Mouse (Mus musculus): ENCODE results near the gene Rita1. TPM values are rescaled to one million over a fixed set of nuclear protein-coding genes. Genes with fewer than 3 reads are reported as not detected.

The Rita1 gene
- polyA plus RNA-seq, 1 experiment, result 34.8 TPM

DNA sequence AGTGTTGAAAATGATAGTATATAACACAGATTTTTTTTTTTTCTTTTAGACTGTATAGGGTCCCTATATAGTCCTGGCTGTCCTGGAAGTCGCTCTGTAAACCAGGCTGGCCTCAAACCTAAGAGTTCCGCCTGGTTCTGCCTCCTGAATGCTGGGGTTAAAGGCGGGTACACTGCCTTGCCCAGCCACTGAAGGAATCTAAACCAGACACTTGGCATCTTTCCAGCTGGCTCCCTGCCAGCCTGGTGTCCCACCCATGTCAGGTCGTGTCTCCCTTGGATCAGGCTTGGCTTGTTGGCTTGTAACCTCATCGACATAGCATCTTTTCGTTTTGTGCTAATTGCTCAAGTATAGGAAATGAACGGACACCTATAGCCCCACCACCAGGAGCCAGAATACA is 16.2 kb upstream of the Rita1 start:
- DNase-seq (ENCODE audit: extremely low spot score in 1 of 2, low spot score in 1 of 2), result no peak

DNA sequence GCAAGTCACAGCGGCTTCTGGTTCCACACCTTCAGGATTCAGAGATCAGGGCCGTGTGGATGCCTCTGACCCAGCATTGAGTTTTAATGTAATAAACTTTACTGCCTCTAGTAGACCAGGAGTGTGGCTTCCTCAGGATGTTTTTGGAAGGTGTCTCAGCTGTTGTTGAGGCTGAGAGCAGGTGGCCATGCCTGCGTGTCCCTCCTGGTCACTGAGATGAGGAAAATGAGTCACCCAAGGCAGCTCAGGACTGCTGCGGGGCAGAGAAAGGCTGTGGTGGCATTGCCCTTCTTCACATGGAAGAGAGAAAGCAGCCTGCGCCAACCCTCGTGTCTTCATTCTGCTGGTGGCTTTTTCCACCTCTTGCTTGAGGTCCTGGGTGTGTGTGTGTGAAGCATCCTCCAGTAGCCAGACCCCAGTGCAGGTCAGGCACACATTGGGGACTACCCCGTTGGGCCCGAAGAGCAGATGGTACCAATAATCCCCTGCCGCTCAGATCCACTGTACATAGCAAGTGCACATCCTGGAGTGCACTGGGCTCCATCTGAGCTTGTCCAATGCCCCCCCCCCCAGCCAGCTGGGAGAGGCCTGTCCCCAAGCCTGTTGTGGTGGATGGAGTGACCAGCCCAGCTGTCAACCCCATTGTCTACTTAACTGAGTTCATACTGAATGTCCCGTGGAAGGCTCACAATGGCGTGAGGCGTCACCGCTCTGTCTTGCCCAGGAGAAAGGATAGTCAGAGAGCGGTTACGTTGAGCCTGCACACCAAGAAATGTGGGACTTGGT is 15.3 kb upstream of the Rita1 start:
- DNase-seq (ENCODE audit: extremely low spot score in 1 of 2, low spot score in 1 of 2), result no peak

DNA sequence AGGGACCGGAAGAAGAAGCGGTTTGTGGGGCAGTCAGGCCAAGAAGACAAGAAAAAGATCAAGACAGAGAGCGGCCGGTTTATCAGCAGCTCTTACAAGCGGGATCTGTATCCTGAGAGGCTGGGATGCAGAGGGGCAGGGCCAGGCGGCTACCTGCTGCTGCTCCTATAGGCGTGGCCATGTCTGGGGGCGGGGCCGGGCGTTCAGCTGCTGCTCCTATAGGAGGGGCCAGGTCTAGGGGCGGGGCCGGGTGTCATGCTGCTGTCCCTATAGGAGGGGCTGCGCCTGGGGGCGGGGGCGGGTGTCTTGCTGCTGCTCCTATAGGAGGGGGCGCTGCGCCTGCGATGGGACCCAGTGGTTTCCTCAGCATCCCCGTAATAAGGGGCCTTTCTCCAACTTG is 14.0 kb upstream of the Rita1 start:
- DNase-seq (ENCODE audit: extremely low spot score in 1 of 2, low spot score in 1 of 2), result no peak

DNA sequence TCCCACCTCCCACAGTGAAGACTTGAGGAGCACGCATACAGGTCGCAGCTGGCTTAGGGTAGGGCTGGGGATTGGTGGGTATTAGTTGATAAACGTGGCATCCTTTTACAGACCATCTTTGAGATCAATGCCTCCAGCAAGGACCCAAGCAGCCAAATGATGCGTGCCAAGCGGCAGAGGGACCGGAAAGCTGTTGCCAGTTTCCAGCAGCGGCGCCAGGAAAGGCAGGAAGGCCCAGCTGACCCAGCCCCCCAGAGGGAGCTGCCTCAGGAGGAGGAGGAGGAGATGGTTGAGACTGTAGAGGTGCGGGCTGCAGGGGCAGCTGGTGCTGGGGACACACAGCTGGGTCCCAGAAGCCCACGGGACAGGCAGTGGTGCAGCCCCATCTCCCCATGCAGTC is 12.0 kb upstream of the Rita1 start:
- DNase-seq (ENCODE audit: extremely low spot score in 1 of 2, low spot score in 1 of 2), result no peak

DNA sequence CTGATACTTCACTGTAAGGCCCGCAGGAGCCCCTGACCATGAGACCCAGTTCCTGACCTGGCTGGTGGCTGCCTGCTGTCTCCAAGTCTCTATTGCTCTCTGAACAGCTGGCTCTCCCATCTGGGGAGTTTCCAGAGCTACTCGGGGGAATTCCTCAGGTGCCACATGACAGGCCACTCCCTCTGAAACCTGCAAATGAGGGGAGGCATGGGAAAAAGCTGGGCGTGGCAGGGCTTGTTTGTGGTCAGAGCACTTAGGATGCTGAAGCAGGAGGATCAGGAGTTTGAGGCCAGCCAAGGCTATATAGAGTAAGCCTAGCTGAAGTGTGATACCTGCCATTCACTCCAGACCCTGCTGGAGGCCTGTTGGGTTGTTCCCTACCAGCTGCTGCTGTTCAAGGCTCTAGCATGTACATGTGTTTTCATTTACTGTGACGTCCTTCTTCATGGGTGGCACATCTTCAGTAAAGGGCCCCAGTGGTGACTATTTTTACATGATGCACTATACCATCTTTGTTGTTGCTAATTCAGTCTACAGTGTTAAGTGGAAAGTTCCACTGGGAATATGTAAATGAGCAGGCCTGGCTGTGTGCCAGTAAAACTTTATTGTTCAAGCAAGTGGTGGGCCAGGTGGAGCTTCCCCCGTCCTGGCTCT is 9.9 kb upstream of the Rita1 start:
- DNase-seq (ENCODE audit: extremely low spot score in 1 of 2, low spot score in 1 of 2), result no peak

DNA sequence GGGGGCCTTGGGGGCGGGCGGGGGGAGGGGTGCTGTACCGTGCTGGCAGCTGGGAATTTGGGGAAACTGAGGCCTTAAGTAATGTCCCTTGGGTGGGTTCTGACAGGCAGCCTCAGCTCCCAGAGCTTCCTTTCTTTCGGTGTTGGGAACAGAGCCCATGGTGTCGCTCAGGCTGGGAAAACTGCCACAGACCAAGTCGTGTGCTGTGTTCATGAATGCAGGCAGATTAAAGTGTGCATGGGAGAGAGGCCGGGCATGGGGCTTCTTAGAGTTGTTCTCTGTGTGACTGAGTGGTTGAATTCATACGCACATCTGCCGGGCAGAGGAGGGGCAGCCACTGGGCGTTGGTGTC is 9.4 kb upstream of the Rita1 start:
- no peak for DNase-seq (ENCODE audit: extremely low spot score in 1 of 2, low spot score in 1 of 2)

DNA sequence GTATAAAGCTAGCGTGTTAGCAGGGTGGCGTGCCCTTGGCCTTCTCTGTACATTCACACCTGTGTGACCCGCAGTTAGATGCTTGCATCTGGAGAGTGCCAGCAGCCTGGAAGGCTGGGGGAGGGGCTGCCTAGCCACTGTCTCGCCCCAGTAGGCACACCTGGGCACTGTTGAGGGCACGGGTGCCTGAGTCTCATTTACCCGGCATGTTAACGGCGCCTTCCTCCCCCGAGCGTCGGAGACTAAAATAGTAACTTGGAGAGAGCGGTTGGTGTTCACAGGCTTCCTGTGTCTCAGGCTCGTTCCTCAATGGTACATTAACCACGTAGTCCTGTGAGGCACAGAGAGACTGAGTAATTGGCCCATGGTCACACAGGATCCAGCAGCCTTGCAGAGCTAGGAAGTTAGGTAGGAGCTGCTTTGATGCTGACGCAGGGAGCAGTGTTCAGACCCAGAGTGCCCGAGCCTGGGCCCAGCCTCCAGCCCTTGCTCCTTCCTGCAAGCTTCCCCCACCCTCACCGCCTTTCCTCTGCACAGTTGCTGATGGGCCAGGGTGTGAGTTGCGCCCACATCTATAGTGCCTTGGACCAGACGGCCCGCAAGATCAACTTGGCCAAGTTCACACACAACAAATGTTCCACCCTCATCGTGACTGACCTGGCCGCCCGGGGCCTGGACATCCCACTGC is 8.8 kb upstream of the Rita1 start:
- peak in 1 of 2 experiments; percentile 48 for DNase-seq (ENCODE audit: extremely low spot score in 1 of 2, low spot score in 1 of 2)

DNA sequence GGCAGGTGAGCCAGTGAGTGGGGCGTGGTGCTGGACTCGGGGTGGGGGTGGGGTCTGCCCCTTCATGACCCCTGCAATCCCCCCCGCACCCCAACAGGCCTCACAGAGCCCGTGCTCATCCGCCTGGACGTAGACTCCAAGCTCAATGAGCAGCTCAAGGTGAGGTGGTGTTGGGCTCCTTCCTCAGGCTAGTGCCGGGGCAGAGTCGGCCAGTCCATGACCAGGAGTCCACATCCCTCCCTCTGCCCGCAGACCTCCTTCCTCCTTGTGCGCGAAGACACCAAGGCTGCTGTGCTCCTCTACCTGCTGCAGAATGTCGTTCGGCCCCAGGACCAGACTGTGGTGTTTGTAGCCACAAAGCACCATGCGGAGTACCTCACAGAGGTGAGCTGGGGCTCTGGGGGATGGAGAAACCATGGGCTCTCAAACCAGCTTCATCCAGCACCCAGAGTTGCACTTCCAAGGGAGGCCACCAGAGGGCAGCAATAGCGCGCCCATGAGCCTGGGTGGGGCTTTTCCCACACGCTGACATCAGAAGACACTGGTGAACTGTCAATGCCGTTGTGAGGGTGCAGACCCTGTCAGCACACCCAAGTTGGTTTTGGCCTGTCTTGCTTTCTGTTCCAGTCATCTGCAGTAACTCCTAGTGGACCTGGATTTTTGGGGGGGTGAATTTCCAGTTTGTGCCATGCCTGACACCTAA is 8.1 kb upstream of the Rita1 start:
- peak in 1 of 2 experiments; percentile 94 for DNase-seq (ENCODE audit: extremely low spot score in 1 of 2, low spot score in 1 of 2)

DNA sequence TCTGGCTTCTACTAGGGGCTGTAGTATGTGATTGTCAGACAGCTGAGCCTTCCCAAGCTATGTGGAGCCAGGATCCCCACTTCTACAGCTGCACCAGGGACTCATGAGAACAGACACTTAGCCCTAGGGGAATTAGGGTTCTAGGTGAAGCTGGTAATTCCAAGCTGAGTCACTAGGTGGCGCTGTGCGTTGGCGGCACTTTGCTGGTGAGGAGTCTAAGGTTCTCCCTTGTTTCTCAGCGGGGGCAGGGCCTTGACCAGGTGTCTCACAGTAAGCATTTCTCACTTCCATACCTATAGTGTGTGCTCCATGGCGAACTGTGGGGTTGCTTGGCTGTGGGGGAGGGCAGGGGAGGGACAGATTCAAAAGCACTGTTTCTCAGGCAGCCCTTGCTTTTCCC is 6.8 kb upstream of the Rita1 start:
- peak in 1 of 2 experiments; percentile 84 for DNase-seq (ENCODE audit: extremely low spot score in 1 of 2, low spot score in 1 of 2)

DNA sequence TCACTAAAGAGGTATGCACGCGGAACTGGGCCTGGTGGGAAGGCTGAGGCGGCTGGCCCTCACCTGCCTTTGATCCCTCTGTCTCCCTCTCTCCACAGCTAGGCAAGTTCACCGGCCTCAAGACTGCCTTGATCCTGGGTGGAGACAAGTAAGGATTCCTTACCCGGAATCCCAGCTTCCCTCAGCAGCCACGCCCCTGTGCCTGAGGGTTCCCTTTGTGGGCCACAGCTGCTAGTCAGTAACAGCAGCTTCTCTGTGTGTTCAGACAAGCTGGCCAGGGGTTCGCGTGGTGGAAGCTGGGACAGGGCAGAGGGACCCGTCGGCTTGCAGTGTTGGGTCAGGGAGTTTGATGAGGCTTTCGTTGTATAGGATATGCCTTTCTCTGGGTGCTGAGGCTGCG is 6.4 kb upstream of the Rita1 start:
- no peak for DNase-seq (ENCODE audit: extremely low spot score in 1 of 2, low spot score in 1 of 2)

DNA sequence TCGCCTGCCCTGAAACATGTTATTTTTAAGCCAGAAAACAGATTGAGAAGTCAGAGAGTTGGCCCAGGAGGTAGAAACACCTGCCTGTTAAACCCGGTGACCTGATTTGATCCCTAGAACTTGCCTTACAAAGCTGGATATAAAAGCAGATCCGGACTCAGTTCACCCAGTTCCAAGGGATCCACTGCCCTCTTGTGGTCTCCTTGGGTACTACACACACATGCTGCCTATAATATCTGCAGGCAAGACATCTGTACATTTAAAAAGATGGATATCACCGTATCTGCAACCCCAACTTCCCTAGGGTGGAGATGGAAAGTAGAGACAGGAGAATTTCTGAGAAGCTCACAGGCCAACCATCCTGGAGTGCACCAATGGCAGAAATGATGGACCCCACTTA is 3.5 kb upstream of the Rita1 start:
- DNase-seq (ENCODE audit: extremely low spot score in 1 of 2, low spot score in 1 of 2), result no peak

DNA sequence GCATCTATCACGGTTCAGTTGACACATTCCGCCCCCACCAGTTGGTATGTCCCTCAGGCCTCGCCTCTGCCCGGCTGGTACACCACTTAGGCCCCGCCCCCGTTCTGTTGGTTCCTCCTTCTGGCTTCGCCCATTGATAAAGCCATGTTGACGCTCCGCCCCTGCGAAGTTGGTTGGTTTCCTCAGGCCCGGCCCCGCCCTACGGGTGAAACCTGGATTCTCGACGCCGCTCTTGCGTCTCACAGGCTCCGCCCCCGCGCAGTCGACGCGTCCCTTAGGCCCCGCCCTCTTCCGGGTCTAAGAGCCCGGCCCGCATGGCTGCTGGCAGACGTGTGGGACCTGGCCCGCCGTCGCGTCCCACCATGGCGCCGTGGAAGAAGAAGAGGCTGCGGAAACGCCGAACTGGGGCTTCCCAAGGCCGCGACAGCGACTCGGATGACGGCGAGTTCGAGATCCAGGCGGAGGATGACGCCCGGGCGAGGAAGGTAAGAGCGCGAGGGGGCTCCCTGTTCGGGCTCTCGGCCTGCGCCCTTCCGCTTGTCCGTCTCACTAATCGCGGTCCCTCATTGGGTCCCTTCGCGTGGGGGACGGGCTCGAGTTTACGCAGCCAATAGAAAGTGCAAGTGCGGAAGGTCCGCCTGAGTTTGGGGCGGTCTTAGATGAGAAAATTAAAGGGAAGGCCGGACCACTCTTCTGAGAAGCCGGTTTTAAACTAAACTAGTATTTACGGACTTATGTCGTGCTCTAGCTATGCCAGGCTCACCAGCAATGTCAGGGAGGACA is 624 bp upstream of the Rita1 start:
- DNase-seq (ENCODE audit: extremely low spot score in 1 of 2, low spot score in 1 of 2), result peak; percentile 100

DNA sequence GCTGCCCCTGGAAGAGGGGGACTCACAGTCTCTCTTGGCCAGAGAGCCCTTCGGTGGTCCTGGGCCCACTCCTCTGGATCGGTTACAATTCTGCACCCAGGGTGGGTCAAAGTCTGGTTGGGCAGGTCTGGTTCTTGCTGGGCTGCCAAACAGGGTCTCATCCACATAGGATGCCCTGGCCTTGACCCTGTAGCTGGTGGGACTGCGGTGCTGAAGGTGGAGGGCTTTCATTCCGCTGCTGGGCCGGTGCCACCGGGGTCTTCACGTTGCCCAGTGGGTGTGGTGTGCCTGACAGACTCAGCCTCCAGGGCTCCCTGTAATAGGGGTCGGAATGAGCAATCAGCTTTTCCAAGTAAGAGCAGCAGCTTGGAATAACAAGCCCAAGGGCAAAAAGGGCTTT is 973 bp downstream of the Rita1 start:
- DNase-seq (ENCODE audit: extremely low spot score in 1 of 2, low spot score in 1 of 2), result no peak

DNA sequence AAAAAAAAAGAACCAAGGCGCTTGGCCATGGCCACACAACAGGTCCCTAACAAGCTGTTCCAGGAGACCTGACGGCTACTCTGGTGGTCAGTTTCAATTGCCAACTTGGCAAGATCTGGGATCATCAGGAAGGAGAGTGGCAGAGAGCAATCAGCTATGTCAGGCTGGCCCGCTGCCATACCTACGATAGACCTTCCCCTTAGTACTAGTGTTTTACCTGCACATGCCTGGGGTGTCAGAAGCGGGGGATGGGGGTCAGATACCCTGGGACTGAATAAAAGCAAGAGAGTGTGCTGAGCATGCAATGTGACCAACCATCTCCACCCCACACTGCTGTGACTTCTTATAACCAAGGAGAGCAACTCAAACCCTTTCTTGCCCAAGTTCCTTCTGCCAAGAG is 1.5 kb downstream of the Rita1 start:
- DNase-seq (ENCODE audit: extremely low spot score in 1 of 2, low spot score in 1 of 2), result no peak

DNA sequence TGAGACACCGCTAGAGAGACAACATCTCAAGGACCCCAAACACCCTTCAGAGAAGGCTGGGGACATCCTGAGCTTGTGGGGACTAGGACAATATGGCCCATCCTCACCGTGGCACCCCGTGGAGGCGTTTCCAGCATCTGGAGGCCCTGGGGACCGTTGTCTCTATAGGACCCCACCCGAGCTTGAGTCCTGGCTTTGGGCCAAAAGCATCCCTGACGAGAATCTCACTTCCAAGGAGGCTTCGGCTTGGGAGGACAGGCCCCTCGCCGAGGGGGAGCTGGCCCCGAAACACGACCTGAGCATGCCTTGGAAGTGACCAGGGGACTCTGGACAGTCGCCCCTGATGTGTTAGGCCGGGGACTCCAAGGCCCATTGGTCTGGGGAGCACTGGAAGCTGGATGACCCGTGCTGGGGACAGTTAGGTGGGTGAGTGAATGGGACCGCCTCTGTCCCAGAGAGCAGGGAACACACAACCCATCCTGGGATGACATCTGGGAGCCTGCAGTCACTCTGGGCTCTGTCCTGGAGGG is 3.1 kb downstream of the Rita1 start:
- no peak for DNase-seq (ENCODE audit: extremely low spot score in 1 of 2, low spot score in 1 of 2)

DNA sequence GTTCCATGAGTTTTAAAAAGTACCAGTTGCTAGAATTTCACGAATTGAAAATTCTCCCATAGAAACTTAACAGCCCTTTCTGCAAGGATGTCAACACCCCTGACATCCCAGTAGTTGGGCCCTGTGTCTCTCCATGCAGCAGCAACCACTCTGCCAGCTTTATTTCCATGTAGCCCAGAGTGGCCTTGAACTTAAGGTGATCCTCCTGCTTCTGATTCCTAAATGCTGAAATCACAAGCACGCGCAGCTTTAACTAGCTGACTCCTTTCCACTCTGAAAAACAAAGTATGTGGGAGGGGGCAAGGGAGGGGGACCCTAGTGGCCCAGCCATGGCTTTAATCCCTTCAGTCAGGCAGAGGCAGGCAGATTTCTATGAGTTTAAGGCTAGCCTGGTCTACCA is 5.1 kb downstream of the Rita1 start:
- DNase-seq (ENCODE audit: extremely low spot score in 1 of 2, low spot score in 1 of 2), result no peak

DNA sequence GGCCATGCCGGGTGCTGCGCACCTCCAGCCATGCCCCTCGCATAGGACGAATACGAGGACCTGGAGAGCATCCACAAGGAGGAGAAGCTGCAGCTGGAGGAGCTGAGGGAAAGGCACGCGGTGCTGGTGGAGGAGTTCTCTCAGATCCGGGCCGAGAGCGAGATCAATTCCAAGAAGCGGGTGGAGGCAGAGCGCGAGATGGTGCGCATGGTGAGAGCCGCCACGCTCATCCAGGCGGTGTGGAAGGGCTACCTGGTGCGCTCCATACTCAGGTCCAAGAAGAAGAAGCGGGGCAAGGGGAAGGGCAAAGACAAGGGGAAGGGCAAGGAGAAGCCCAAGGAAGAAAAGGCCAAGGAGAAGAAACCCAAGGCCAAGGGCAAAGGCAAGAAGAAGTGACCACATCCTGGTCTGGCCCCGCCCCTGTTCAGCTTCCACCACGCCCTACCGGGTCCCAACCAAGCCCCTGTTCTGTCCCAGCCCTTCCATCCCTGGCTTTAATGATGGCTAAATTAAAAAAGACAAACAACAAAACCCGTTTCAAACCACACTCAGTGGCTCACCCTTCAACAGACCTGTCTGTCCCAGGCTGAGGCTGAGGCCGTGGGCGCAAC is 5.7 kb downstream of the Rita1 start:
- DNase-seq (ENCODE audit: extremely low spot score in 1 of 2, low spot score in 1 of 2), result no peak

DNA sequence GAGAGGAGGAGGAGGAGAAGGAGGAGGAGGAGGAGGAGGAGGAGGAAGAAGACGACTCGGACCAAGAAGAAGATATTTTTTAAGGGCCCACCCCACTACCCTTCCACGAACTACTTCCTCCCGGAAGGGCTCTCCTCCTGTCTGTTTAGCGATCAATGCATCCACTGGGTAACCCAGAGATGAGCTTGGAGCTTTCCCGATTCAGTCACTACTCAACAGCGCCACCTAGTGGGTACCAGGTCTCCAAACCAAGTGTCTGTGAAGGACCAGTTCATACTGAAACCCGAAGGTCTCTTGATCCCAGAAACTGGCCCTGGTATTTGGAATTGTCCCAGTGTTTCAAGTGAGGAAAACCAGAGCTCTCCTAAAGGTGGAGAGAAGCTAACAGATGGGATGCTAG is 6.7 kb downstream of the Rita1 start:
- peak in 1 of 2 experiments; percentile 97 for DNase-seq (ENCODE audit: extremely low spot score in 1 of 2, low spot score in 1 of 2)

DNA sequence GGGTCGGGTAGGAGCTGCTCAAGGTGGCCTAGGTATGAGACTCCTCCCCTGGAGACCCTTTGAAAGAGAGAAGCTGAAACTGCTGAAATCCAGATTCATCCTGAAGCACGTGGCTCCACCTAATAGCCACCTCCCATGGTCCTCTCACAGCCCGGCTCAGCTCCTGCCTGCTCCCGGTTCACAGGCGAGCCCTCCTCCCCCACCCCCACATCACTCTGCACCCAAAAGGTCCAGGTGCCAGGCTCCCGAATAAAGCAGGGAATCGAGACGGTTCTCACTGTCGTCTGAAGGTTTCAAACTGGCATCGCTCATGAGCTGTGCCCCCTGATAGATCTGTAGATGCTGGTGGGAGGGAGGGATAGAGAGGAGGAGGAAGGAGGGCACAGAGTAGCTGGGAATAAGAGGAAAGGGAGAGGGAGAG is 7.1 kb downstream of the Rita1 start:
- no peak for DNase-seq (ENCODE audit: extremely low spot score in 1 of 2, low spot score in 1 of 2)

DNA sequence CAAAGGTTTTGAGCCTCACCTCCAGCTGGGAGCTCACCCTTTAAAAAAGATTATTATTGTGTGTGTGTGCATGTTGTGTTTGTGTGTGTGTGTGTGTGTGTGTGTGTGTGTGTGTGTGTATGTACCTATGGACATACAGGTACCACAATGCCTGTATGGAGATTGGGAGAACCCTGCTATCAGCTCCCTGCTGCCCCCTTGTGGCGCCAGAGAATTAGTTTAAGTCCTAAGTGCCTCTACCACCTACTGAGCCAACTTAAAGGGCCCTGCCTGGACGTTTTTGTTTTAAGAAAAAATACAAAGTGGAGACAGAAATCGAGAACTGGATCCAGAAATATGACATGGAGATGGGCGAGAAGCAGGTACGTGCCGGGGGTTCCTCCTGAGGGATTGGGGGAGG is 7.5 kb downstream of the Rita1 start:
- peak in 1 of 2 experiments; percentile 94 for DNase-seq (ENCODE audit: extremely low spot score in 1 of 2, low spot score in 1 of 2)
